Mouse (Mus musculus) kidney, adult 2 months (tissue): ENCODE results near the gene Dkk2. TPM values are rescaled to one million over a fixed set of nuclear protein-coding genes. Genes with fewer than 3 reads are reported as not detected.

Experiments used
- DNase-seq: peaks from one replicate; pipeline ENCODE4 v3.0.0; 2021
- H3K27ac ChIP-seq: fragments of 200-500 bp; 2 replicates; pipeline ENCODE4 v1.5.1; 2012; ENCODE audit warnings: low read depth, low read length, control low read depth, inconsistent platforms; ENCODE audit not compliant: insufficient read depth
- H3K27me3 ChIP-seq: fragments of 200-500 bp; replicated peaks from 2 replicates; pipeline ENCODE4 v1.6.1; 2012; ENCODE audit warnings: mild to moderate bottlenecking, moderate library complexity, low read length, inconsistent platforms; ENCODE audit not compliant: control insufficient read depth, insufficient read depth
- H3K36me3 ChIP-seq: fragments of 200-500 bp; 2 replicates; pipeline ENCODE4 v1.6.1; 2012; ENCODE audit warnings: mild to moderate bottlenecking, moderate library complexity, low read length, inconsistent platforms; ENCODE audit not compliant: control insufficient read depth, insufficient read depth
- H3K4me1 ChIP-seq: fragments of 200-500 bp; 2 replicates; pipeline ENCODE4 v1.6.1; 2011; ENCODE audit warnings: low read length; ENCODE audit not compliant: control insufficient read depth, insufficient read depth
- H3K4me3 ChIP-seq: fragments of 200-500 bp; 2 replicates; pipeline ENCODE4 v1.5.1; 2011; ENCODE audit warnings: mild to moderate bottlenecking, low read depth, low read length, control low read depth; ENCODE audit not compliant: insufficient read depth
- CTCF ChIP-seq: fragments of 200-500 bp; conservative IDR thresholded peaks from 2 replicates; pipeline ENCODE4 v1.5.1; 2011; ENCODE audit warnings: low read depth, mild to moderate bottlenecking, control low read depth, low read length, moderate library complexity, mixed read lengths; ENCODE audit not compliant: insufficient read depth, insufficient read length
- POLR2A ChIP-seq: fragments of 200-500 bp; IDR thresholded peaks from one replicate; pipeline ENCODE4 v1.6.1; 2011; ENCODE audit warnings: low read depth, low read length, control low read depth
- WGBS: fragments of 180-500 bp; shearing (Covaris S2); methylation state at CpG from one replicate; pipeline ENCODE4 v1.1.7; 2018; 5-methylcytosine and 5-hydroxymethylcytosine counted together
- polyA plus RNA-seq: library from polyadenylated mRNA; depleted of rRNA; stranded (reverse); fragments of >200 nt; gene quantifications from 2 replicates; pipeline ENCODE4 v1.2.3, GENCODE M21; 2012

The Dkk2 gene
- polyA plus RNA-seq, 1 experiment, result 12.3 TPM

DNA sequence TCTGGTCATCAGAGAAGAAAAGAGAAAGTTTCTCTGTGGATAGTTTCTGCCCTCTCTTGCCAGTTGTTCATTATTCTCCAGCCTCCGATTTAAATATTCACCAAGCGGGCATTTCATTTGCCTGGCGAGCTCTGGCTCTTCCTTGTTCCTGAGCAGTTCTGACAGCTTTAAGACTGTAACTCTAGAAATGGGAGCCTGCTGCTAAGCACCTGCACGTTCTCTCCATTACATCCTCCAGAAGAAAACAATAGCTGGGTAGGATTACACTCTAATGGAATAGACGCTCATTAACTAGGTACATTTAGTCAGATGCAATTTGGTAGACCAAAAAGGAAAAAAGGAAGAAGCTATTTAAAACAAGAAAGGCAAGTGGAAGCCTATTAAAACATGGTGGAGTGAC, 36.3 kb downstream of the Dkk2 start:
- WGBS, result 30% methylated on average over 5 of the region's 5 CpGs
- no peak for TF ChIP-seq CTCF
- Histone ChIP-seq H3K27me3 (no peaks in the 10 kb centered on the region), H3K4me3 (no peak overlapping the region), H3K36me3 (no peaks in the 10 kb centered on the region), H3K4me1 (peaks cover 3% of the 10 kb centered on the region; the same call in 1 of the 2 replicates), H3K27ac (no peak overlapping the region)
- DNase-seq, result peak; percentile 40

DNA sequence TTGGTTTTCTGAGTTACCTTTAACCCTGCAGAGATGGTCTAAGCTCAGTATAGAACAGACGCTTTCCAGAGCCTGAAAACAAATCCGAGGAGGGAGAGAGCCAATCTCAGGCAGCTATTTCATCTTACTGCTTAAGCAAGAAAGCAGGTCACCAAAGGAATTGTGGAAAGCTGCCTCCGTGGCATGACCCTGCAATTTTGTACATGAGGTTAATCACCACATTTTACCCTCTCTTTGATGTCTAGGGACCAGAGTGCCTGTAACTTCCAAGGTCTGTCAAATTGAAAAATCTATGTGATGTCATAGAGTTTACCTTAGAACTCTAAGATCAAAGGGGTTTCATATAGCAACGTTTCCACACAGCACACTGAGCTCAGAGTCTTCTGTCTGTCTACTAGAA, 37.5 kb downstream of the Dkk2 start:
- H3K4me1 ChIP-seq, result peaks cover 3% of the 10 kb centered on the region; the same call in 1 of the 2 replicates
- H3K27ac ChIP-seq, result no peak overlapping the region
- H3K36me3 ChIP-seq, result no peaks in the 10 kb centered on the region
- WGBS, result 40% methylated on average over 4 of the region's 4 CpGs
- no peak for DNase-seq
- no peak overlapping the region for H3K4me3 ChIP-seq
- H3K27me3 ChIP-seq, result no peaks in the 10 kb centered on the region
- TF ChIP-seq CTCF (no peak), POLR2A (no peak)

DNA sequence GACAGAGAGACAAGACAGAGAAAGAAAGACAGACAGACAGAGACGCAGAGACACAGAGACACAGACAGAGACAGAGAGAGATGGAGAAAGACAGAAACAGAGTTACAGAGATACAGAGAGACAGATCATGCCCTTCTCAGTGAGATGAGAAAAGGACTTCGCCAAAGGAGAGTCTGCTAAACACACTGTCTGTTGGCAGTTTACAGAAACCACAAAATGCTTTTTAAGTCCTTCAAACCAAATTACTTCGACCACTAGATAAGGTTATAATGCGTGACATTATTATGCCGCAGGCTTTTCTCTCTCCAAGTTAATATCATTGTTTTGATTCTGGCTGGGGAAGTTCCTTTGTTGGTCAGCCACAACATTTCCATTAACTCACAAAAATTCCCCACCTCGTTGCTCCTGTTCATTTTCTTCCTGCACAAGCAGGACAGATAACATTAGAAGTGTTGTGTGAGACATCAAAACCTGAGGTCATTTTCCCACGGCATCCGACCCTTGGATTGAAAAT, 40.2 kb downstream of the Dkk2 start:
- Histone ChIP-seq H3K36me3 (no peaks in the 10 kb centered on the region), H3K27me3 (no peaks in the 10 kb centered on the region), H3K4me1 (peaks cover 3% of the 10 kb centered on the region; the same call in 1 of the 2 replicates), H3K4me3 (no peak overlapping the region), H3K27ac (no peak overlapping the region)
- WGBS, result 74% methylated on average over 8 of the region's 8 CpGs
- no peak for TF ChIP-seq CTCF
- TF ChIP-seq POLR2A, result no peak
- DNase-seq, result no peak

DNA sequence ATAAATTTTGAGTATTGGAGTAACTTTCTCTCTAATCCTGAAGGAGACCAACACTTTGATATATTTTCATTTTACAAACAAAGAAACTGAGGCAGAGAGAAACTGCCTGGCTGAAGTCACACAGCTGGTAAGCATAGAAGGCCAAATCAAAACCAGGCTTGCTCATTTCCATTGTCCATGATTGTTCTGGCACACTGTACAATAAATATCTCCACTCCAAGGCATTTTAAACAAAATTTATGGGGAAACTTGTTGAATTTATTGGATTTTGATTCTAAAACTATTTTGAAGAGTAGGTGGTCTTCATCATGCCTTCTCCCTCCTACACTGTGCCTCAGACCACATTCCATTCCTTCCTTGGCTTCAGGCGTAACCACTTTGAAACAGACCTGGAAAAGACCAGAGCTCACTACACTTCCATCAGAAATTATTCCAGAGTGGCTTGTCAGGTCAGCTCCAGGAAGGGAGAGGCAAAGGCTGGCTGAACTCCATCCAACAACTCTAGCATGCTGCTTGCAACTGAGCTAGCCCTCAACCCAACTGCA, 44.7 kb downstream of the Dkk2 start:
- Histone ChIP-seq H3K36me3 (no peaks in the 10 kb centered on the region), H3K4me1 (no peaks in the 10 kb centered on the region), H3K4me3 (no peak overlapping the region), H3K27ac (no peak overlapping the region), H3K27me3 (no peaks in the 10 kb centered on the region)
- no peak for DNase-seq
- WGBS, result 87% methylated on average over 1 of the region's 1 CpGs
- no peak for TF ChIP-seq POLR2A
- no peak for TF ChIP-seq CTCF

DNA sequence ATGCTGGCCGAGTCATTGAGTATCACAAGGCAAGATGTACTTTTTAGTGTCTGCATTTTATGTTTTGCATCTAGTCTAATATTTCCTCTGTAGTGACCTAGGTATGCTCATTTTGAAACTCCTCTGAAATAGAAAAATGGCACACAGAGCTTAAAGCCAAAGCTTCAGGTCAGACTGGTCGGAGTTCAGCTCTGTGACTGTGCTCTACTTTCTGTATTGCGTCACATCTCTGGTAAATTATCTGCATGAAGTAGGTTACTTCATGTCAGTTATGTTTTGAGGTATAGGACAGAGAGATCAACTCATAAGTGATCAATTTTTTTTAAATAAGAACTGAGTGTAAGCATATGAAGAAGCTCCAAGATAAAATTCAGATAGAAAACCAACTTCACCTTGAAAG, 45.7 kb downstream of the Dkk2 start:
- no peak for DNase-seq
- 73% methylated on average over 3 of the region's 3 CpGs for WGBS
- no peak for TF ChIP-seq CTCF
- TF ChIP-seq POLR2A, result no peak

DNA sequence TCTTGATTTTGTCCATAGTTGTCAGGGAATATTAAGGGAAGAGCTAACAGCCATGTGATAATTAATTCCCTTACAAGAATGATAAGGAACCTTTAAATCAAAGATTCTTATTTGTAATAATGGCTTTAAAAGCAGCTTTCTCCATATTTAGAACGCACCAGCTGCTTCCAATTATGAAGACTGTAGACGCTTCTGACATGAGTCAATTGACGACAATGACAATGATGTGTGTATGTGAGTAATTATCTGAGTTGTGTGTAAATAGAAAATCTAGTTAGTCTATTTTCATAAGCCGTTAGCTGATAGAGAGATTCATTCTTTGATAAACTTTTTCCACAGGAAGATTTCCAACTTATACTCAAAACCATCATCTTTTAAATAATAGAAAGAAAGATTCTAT, 46.8 kb downstream of the Dkk2 start:
- no peaks in the 10 kb centered on the region for H3K27me3 ChIP-seq
- H3K27ac ChIP-seq, result no peak overlapping the region
- no peak overlapping the region for H3K4me3 ChIP-seq
- no peaks in the 10 kb centered on the region for H3K4me1 ChIP-seq
- no peak for TF ChIP-seq CTCF
- TF ChIP-seq POLR2A, result no peak
- DNase-seq, result no peak
- 79% methylated on average over 4 of the region's 4 CpGs for WGBS
- H3K36me3 ChIP-seq, result no peaks in the 10 kb centered on the region

More for the DNA sequence above, 45.7 kb downstream of the Dkk2 start:
- H3K27me3 ChIP-seq, result no peaks in the 10 kb centered on the region
- H3K4me3 ChIP-seq, result no peak overlapping the region
- H3K36me3 ChIP-seq, result no peaks in the 10 kb centered on the region
- no peak overlapping the region for H3K27ac ChIP-seq
- H3K4me1 ChIP-seq, result no peaks in the 10 kb centered on the region

DNA sequence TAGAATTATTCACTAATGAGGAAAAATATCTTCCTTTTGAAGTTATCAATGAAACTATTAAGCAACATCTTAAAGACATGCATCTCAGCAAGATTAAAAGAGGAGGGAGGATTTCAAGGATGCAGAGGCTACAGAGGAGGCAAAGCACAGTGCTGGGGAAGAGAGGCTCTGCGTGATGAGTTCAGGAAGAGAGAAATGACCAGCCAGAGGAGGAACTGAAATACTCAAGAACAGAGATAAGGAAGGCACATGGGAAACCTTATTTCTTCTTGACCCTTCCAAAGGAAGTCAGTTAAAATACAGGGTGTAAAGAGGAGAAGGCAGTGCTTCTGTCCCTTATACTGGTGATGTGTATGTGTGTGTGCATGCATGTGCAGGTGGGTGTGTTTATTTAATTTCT, 49.4 kb downstream of the Dkk2 start:
- no peaks in the 10 kb centered on the region for H3K27me3 ChIP-seq
- H3K36me3 ChIP-seq, result no peaks in the 10 kb centered on the region
- DNase-seq, result no peak
- no peak overlapping the region for H3K4me3 ChIP-seq
- H3K27ac ChIP-seq, result no peak overlapping the region
- TF ChIP-seq POLR2A (no peak), CTCF (no peak)
- WGBS, result 78% methylated on average over 1 of the region's 1 CpGs
- H3K4me1 ChIP-seq, result no peaks in the 10 kb centered on the region
